Mouse (Mus musculus): ENCODE measurements around the gene Wdr59. TPM values are rescaled to one million over a fixed set of nuclear protein-coding genes. Genes with fewer than 3 reads are reported as not detected.

Gene Wdr59
- polyA plus RNA-seq, 1 experiment, result 0.96 TPM

DNA sequence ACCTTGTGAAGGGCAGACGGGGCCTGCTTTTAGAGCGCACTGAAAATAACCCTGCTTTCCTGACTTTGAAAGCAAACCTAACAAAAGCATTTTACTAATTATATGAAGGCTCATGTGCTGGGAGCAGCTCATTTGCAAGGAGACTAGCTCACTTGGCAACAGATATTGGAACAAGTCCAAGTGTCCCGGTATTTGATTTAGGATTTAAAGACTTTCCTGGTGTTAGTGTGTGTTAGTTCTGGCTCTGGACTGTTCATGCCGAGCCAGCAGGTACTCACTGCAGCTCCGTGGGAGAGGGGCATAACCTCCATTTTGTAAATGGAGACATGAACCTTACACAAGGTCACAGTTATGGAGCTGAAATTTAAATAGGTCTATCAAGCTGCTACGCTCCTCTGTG lies 52.9 kb downstream of the Wdr59 start:
- H3K9me3 ChIP-seq, result no peaks in the 10 kb centered on the region
- peaks cover 49% of the 10 kb centered on the region for H3K36me3 ChIP-seq (replicated peaks; ENCODE audit: low read length)
- H3K4me1 ChIP-seq, result no peaks in the 10 kb centered on the region
- TF ChIP-seq FLI1 (IDR thresholded peaks at IDR 0.05; ENCODE audit: low read length) (no peak), GATA1 (IDR thresholded peaks at IDR 0.05; ENCODE audit: borderline replicate concordance, low read length) (no peak)
- peaks cover 2% of the 10 kb centered on the region for H3K27me3 ChIP-seq (replicated peaks)
- H3K4me3 ChIP-seq (replicated peaks), result no peak overlapping the region

DNA sequence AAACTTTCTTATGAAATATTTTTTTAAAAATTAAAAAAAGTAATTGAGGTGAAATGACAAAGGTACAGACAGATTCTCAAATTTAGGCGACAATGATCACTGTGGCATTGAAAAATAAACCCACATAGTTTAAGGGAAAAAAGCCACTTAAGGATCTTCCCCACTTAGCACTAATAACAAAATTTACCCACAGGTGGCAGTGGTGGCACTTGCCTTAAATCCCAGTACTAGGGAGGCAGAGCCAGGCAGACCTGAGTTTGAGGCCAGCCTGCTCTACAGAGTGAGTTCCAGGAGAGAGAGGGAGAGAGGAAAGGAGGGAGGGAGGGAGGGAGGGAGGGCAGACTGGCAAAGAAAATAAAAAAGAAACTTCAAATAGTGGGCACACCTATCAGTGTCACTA lies 56.6 kb downstream of the Wdr59 start:
- Histone ChIP-seq H3K27me3 (replicated peaks) (peaks cover 2% of the 10 kb centered on the region), H3K9me3 (no peaks in the 10 kb centered on the region)

DNA sequence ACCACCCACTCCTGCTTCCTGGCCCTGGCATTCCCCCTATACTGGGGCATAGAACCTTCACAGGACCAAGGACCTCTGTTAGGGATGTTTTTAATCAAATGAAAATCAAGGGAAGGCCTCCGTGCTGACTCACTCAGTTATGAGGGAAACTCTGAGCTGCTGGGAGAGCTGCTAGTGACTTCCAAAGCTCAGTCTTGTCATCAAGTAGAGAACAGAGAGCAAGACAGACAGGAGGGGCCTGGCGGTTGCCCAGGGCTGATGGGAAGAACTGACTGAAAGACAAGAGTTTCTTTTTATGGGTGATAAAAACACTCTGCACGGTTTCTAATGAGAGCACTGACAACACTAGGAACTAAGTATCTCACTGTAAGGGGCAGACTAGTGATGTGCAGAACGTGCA lies 57.4 kb downstream of the Wdr59 start:
- Histone ChIP-seq H3K4me1 (no peaks in the 10 kb centered on the region), H3K4me3 (replicated peaks) (no peak overlapping the region), H3K27me3 (replicated peaks) (peaks cover 2% of the 10 kb centered on the region), H3K36me3 (replicated peaks; ENCODE audit: low read length) (peaks cover 45% of the 10 kb centered on the region), H3K9me3 (no peaks in the 10 kb centered on the region)
- TF ChIP-seq GATA1 (IDR thresholded peaks at IDR 0.05; ENCODE audit: borderline replicate concordance, low read length) (no peak), FLI1 (IDR thresholded peaks at IDR 0.05; ENCODE audit: low read length) (no peak)

More for the DNA sequence above, 56.6 kb downstream of the Wdr59 start:
- Histone ChIP-seq H3K4me1 (no peaks in the 10 kb centered on the region), H3K36me3 (replicated peaks; ENCODE audit: low read length) (peaks cover 49% of the 10 kb centered on the region), H3K4me3 (replicated peaks) (no peak overlapping the region)
- no peak for TF ChIP-seq GATA1 (IDR thresholded peaks at IDR 0.05; ENCODE audit: borderline replicate concordance, low read length)
- no peak for TF ChIP-seq FLI1 (IDR thresholded peaks at IDR 0.05; ENCODE audit: low read length)

DNA sequence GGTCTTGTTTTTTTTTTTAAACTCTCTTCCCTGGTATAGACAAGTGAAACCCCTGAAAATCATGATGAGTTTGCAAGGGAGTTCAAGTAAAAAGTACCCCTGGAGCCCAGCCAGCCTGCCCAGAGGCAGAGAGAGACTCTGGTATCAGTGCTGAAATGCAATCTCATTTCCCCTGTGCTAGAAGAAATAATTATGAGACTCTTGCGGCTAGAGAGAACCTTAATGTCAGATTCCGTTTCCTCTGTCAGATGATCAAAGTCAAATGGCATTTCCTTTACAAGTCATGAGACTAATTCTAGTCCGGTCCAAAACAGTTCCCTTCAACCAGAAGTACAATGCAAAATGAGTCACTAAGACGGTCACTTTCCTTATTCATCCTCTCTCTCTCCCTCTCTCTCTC lies 72.2 kb downstream of the Wdr59 start:
- peaks cover 38% of the 10 kb centered on the region for H3K27me3 ChIP-seq (replicated peaks)
- TF ChIP-seq GATA1 (IDR thresholded peaks at IDR 0.05; ENCODE audit: borderline replicate concordance, low read length) (no peak), FLI1 (IDR thresholded peaks at IDR 0.05; ENCODE audit: low read length) (no peak)
- no peak overlapping the region for H3K4me3 ChIP-seq (replicated peaks)
- H3K9me3 ChIP-seq, result no peaks in the 10 kb centered on the region
- peaks cover 20% of the 10 kb centered on the region for H3K4me1 ChIP-seq
- peaks cover 18% of the 10 kb centered on the region for H3K36me3 ChIP-seq (replicated peaks; ENCODE audit: low read length)

DNA sequence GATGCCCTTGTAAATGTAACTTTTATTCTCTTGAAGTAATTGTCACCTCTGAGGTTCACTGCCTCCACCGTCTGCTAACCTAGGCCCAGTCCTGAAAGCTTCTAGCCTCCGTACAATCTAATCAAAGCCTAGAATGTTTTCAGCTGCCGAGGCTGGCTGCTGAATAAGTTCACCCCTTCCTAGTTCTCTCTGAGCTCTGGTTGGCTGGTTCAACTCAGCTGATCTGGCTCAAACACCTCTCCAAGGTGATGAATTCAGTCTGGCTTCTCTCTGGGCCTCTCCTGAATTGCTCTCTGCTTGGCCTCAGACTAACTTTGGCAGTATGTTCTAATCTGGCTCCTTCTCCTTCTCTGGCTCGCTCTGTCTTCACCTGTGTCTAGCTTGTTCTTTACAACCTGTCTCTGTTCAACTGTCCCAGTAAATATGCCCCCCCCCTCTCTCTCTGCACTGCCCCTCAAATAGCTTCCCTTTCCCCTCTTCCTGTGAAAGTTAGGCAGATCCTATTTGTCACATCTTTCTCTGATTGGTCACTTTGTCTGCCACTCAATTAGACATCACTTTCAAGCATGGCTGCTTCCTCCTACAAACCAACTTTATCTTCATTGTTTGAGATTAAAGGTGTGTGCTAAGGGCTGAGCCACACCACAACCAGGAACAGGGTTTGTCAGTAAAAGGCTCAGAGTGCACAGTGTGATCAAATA lies 75.8 kb downstream of the Wdr59 start:
- H3K4me3 ChIP-seq (replicated peaks), result no peak overlapping the region
- H3K36me3 ChIP-seq (replicated peaks; ENCODE audit: low read length), result peaks cover 10% of the 10 kb centered on the region
- H3K4me1 ChIP-seq, result peaks cover 20% of the 10 kb centered on the region
- TF ChIP-seq GATA1 (IDR thresholded peaks at IDR 0.05; ENCODE audit: borderline replicate concordance, low read length) (no peak), FLI1 (IDR thresholded peaks at IDR 0.05; ENCODE audit: low read length) (no peak)
- no peaks in the 10 kb centered on the region for H3K9me3 ChIP-seq
- peaks cover 58% of the 10 kb centered on the region for H3K27me3 ChIP-seq (replicated peaks)

DNA sequence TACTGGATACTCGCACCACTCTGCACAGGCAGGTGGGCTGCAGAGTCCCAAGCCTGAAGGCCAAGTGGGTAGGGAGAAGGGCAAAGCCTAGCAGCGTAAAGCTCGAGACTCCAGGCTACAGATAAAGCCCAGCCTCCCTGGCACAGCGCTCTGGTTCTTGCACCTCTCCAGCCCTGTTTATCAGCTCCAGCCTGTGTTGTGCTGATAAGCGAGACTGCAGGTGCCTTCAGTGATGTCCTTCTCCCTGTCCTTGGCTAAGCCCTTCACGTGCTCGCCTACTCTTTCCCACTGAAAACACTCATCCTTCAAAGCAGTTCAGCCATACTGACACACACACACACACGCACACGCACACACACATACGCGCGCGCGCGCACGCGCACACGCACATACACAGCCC lies 76.3 kb downstream of the Wdr59 start:
- H3K27me3 ChIP-seq (replicated peaks), result peaks cover 55% of the 10 kb centered on the region
- peaks cover 16% of the 10 kb centered on the region for H3K4me1 ChIP-seq
- no peaks in the 10 kb centered on the region for H3K9me3 ChIP-seq
- H3K4me3 ChIP-seq (replicated peaks), result no peak overlapping the region
- peaks cover 6% of the 10 kb centered on the region for H3K36me3 ChIP-seq (replicated peaks; ENCODE audit: low read length)
- TF ChIP-seq GATA1 (IDR thresholded peaks at IDR 0.05; ENCODE audit: borderline replicate concordance, low read length), result no peak
- no peak for TF ChIP-seq FLI1 (IDR thresholded peaks at IDR 0.05; ENCODE audit: low read length)

DNA sequence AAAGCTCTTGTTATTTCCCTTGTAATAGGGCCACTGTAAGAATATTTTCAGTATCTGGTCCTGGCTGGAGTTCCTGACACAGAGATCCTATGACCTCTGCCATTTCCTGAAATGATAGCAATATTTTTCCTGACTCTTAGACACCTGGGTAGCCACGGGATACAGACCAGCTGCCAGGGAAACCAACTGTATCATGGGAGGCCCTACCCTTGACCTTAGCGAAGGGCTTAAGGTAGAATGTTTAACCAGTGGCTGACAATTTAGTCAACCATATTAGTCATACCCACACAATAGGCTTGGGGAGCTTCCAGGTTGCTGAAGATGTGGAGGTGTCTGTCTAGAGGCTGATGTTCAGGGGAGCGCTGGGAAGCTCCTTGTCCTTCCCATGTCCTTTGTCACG lies 77.6 kb downstream of the Wdr59 start:
- TF ChIP-seq GATA1 (IDR thresholded peaks at IDR 0.05; ENCODE audit: borderline replicate concordance, low read length) (no peak), FLI1 (IDR thresholded peaks at IDR 0.05; ENCODE audit: low read length) (no peak)
- Histone ChIP-seq H3K27me3 (replicated peaks) (peaks cover 58% of the 10 kb centered on the region), H3K36me3 (replicated peaks; ENCODE audit: low read length) (peaks cover 3% of the 10 kb centered on the region), H3K4me3 (replicated peaks) (no peak overlapping the region), H3K9me3 (no peaks in the 10 kb centered on the region), H3K4me1 (0 out of 2 replicates have a peak, but pooled peaks cover 5% of the 10 kb centered on the region)

DNA sequence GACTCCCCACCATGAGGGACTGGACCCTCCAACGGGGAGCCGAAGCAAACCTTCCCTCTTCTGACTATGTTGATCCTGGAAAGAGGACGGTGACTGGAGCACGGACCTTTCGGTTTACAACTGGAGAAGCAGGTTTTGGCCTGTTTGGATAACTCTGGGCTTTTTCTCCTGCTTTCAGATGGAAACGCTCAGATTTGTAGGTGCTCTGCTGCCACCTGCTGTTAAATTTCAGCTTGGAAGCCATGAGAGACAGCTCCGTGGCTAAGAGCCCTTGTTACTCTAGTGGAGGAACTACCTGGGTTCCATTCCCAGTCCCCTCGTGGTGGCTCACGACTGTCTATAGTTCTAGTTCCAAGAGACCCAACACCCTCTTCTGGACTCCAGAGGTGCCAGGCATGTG lies 82.7 kb downstream of the Wdr59 start:
- TF ChIP-seq GATA1 (IDR thresholded peaks at IDR 0.05; ENCODE audit: borderline replicate concordance, low read length) (no peak), FLI1 (IDR thresholded peaks at IDR 0.05; ENCODE audit: low read length) (no peak)
- H3K27me3 ChIP-seq (replicated peaks), result peaks cover 49% of the 10 kb centered on the region

DNA sequence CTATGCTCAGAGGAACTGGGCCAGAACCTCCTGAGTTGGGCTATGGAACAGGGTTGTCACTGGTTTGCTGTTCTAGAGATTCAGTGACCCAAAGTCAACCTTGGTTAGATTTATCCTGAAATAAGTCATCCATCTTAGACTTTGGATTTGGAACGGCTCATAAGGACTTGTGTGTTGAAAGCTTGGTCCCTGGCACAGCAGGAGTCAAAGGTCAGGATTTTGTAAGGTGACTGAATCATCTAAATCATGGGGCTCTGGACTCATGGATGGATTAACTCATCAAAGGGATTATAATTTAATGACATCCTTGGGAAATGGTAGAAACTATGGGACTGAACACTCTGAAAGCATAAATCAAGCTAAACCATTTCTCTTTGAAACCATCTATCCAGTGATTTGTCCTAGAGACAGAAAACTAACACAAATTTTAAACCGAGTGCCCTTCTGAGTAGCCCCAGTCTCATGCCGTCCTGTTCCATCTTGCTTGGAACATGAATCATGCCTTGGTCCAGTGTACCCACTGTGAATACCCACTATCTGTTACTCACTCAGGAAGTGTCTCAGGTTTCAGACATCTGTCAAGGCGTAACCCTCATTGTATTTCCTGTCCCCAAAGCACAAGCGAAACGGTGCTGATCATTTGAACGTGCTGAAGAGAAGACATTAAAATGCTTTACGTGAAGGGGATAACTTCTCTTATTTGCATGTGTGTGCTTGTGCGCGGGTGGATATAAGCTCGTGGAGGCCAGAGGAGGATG lies 86.6 kb downstream of the Wdr59 start:
- H3K4me1 ChIP-seq, result peaks cover 10% of the 10 kb centered on the region; the same call in 1 of the 2 replicates
- no peaks in the 10 kb centered on the region for H3K36me3 ChIP-seq (replicated peaks; ENCODE audit: low read length)
- no peaks in the 10 kb centered on the region for H3K9me3 ChIP-seq
- TF ChIP-seq FLI1 (IDR thresholded peaks at IDR 0.05; ENCODE audit: low read length) (no peak), GATA1 (IDR thresholded peaks at IDR 0.05; ENCODE audit: borderline replicate concordance, low read length) (no peak)
- H3K27me3 ChIP-seq (replicated peaks), result peaks cover 35% of the 10 kb centered on the region
- no peak overlapping the region for H3K4me3 ChIP-seq (replicated peaks)

More for the DNA sequence above, 82.7 kb downstream of the Wdr59 start:
- Histone ChIP-seq H3K9me3 (no peaks in the 10 kb centered on the region), H3K36me3 (replicated peaks; ENCODE audit: low read length) (no peaks in the 10 kb centered on the region), H3K4me3 (replicated peaks) (no peak overlapping the region), H3K4me1 (peaks cover 10% of the 10 kb centered on the region; the same call in 1 of the 2 replicates)

DNA sequence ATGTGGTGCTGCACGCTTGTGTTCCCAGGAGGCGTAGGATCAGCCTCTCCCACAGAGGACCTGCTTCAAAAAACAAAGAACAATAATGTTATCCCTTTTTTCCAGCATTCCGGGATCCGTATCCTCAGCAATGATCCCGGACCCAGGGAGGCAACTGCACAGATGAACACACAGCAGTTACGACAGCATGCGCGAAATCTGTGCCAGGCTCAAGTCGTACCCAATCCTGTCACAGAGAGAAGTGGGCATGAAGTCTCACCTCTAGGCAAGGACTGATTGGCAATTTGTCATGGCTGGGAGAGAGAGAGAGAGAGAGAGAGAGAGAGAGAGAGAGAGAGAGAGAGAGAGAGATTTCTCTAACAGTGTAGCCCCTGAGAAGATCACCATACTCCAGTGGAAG lies 97.2 kb downstream of the Wdr59 start:
- Histone ChIP-seq H3K9me3 (no peaks in the 10 kb centered on the region), H3K27me3 (replicated peaks) (peaks cover 44% of the 10 kb centered on the region)

More for the DNA sequence above, 97.2 kb downstream of the Wdr59 start:
- TF ChIP-seq GATA1 (IDR thresholded peaks at IDR 0.05; ENCODE audit: borderline replicate concordance, low read length), result no peak
- TF ChIP-seq FLI1 (IDR thresholded peaks at IDR 0.05; ENCODE audit: low read length), result no peak
- no peaks in the 10 kb centered on the region for H3K36me3 ChIP-seq (replicated peaks; ENCODE audit: low read length)
- H3K4me1 ChIP-seq, result peaks cover under 1% of the 10 kb centered on the region
- no peak overlapping the region for H3K4me3 ChIP-seq (replicated peaks)
